Mouse (Mus musculus) hindbrain, embryonic 16.5 days (tissue): ENCODE data around the gene P2ry12. TPM values are rescaled to one million over a fixed set of nuclear protein-coding genes. Genes with fewer than 3 reads are reported as not detected.

Experiments used
- ATAC-seq: fragments of 200-750 bp; cut with Nextera tagmentation; 2 replicates; pipeline ENCODE4 v1.8.0; 2017; ENCODE audit warnings: moderate TSS enrichment, moderate library complexity
- H3K27ac ChIP-seq: fragments of 300-500 bp; sonication (generic); 2 replicates; pipeline ENCODE4 v1.5.1; 2014; ENCODE audit warnings: low read depth, mild to moderate bottlenecking, control low read depth, low read length, moderate library complexity
- H3K27me3 ChIP-seq: fragments of 300-500 bp; sonication (generic); replicated peaks from 2 replicates; pipeline ENCODE4 v1.6.1; 2014; ENCODE audit warnings: low read length; ENCODE audit not compliant: control insufficient read depth, insufficient read depth
- H3K36me3 ChIP-seq: fragments of 300-500 bp; sonication (generic); 2 replicates; pipeline ENCODE4 v1.6.1; 2014; ENCODE audit warnings: mild to moderate bottlenecking, low read length, moderate library complexity, mixed read lengths; ENCODE audit not compliant: control insufficient read depth, insufficient read depth
- H3K4me1 ChIP-seq: fragments of 300-500 bp; sonication (generic); 2 replicates; pipeline ENCODE4 v1.6.1; 2014; ENCODE audit warnings: low read depth, low read length; ENCODE audit not compliant: control insufficient read depth, insufficient read depth
- H3K4me2 ChIP-seq: fragments of 300-500 bp; sonication (generic); 2 replicates; pipeline ENCODE4 v1.6.1; 2014; ENCODE audit warnings: mild to moderate bottlenecking, low read length, control low read depth, moderate library complexity
- H3K4me3 ChIP-seq: fragments of 300-500 bp; sonication (generic); 2 replicates; pipeline ENCODE4 v1.5.1; 2014; ENCODE audit warnings: mild to moderate bottlenecking, low read length, control low read depth, moderate library complexity
- H3K9ac ChIP-seq: fragments of 300-500 bp; sonication (generic); 2 replicates; pipeline ENCODE4 v1.6.1; 2014; ENCODE audit warnings: low read depth, mild to moderate bottlenecking, control low read depth, low read length, moderate library complexity
- H3K9me3 ChIP-seq: fragments of 300-500 bp; sonication (generic); 2 replicates; pipeline ENCODE4 v1.6.1; 2014; ENCODE audit warnings: mild to moderate bottlenecking, low read length, moderate library complexity; ENCODE audit not compliant: control insufficient read depth
- WGBS: fragments of 180-500 bp; shearing (Covaris S2); extraction: QIAGEN DNeasy Blood & Tissue Kit; methylation state at CpG from one replicate; pipeline ENCODE4 v1.1.7; 2014; 5-methylcytosine and 5-hydroxymethylcytosine counted together
- polyA plus RNA-seq: library from polyadenylated mRNA; unstranded; fragments of >200 nt; fragmentation: Nextera tagmentation; extraction: Ambion mirVana; gene quantifications from 2 replicates; pipeline ENCODE4 v1.2.1, GENCODE M21; 2015

The P2ry12 gene
- polyA plus RNA-seq, 1 experiment from 2014 or later = 10.3 TPM

DNA sequence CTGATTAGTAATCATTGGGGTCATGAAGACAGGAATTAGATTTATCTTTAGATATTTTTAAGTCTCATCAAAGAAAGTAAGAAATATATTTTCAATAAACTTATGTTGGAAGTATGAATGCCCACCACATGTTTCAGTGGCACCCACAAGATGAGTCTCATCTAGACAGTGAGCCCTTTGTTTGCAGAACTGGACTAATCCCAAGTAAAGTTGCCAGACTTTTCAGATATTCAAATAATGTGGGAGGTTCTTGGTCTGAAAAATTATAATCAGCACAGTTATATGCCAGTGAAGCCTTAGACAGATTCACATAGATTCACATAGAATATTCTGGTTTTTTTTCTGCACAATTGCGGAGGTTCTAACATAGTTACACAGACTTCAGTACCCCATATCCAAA lies 12.2 kb downstream of the P2ry12 start:
- no peak overlapping the region for H3K27ac ChIP-seq
- WGBS = 100% methylated on average over 1 of the region's 1 CpGs
- ATAC-seq = no peak

DNA sequence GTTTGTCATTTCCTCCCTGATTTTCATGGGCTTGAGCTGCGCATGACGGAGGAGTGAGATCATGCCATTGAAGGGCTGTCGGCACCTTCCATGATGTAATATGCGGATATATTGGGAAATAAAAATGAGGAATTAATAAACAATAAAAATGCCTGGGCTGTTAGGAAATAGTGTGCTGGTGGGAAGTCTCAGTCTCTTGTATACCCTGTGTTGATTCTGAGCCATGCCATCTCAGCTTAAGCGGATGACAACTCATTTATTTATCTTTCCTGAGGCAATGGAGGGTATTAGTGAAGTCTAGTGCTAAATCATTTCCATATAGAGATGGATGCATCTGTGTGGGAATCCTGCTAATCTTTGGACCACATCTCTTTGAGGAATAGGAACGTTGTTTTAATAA lies 14.6 kb downstream of the P2ry12 start:
- WGBS = 89% methylated on average over 6 of the region's 6 CpGs
- Histone ChIP-seq H3K4me1 (no peaks in the 10 kb centered on the region), H3K4me3 (no peak overlapping the region), H3K9ac (no peak overlapping the region), H3K4me2 (no peak overlapping the region), H3K27me3 (no peaks in the 10 kb centered on the region), H3K9me3 (no peaks in the 10 kb centered on the region), H3K27ac (no peak overlapping the region), H3K36me3 (no peaks in the 10 kb centered on the region)
- ATAC-seq = no peak

More for the DNA sequence above, 12.2 kb downstream of the P2ry12 start:
- H3K9me3 ChIP-seq = no peaks in the 10 kb centered on the region
- no peak overlapping the region for H3K4me2 ChIP-seq
- H3K4me3 ChIP-seq = no peak overlapping the region
- H3K27me3 ChIP-seq = no peaks in the 10 kb centered on the region
- H3K9ac ChIP-seq = no peak overlapping the region
- no peaks in the 10 kb centered on the region for H3K36me3 ChIP-seq
- H3K4me1 ChIP-seq = no peaks in the 10 kb centered on the region

GRCm38 (mm10) chr3:59243384-59243783 lies 19.3 kb downstream of the P2ry12 start:
- no peak for ATAC-seq
- Histone ChIP-seq H3K4me1 (no peaks in the 10 kb centered on the region), H3K36me3 (no peaks in the 10 kb centered on the region), H3K9me3 (no peaks in the 10 kb centered on the region), H3K4me3 (no peak overlapping the region), H3K27ac (no peak overlapping the region), H3K27me3 (no peaks in the 10 kb centered on the region), H3K9ac (no peak overlapping the region), H3K4me2 (no peak overlapping the region)
- 81% methylated on average over 6 of the region's 6 CpGs for WGBS

GRCm38 (mm10) chr3:59234878-59235277 lies 27.8 kb downstream of the P2ry12 start:
- H3K27ac ChIP-seq = no peak overlapping the region
- H3K36me3 ChIP-seq = no peaks in the 10 kb centered on the region
- H3K27me3 ChIP-seq = no peaks in the 10 kb centered on the region
- H3K9me3 ChIP-seq = no peaks in the 10 kb centered on the region
- H3K4me2 ChIP-seq = no peak overlapping the region
- ATAC-seq = no peak
- H3K9ac ChIP-seq = no peak overlapping the region
- no peak overlapping the region for H3K4me3 ChIP-seq
- no peaks in the 10 kb centered on the region for H3K4me1 ChIP-seq
- WGBS = 65% methylated on average over 5 of the region's 5 CpGs

DNA sequence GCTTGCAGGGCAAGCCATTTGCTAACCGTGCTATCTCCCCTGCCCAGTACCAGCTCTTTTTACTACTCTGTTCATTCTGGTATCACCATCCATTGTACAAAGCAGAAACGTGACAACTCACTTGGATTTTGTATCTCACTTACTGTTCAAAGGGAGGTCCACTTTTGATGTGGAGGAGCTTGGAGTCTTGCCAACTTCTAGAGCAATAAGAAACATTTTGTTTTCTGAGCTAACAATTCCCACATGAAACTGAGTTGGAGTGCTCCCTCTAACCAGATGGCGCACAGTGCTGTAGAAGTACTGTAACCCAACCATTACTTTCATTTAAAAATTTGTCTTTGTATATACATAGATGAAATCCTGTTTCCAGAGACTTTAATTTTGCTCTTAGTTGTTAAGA lies 31.8 kb downstream of the P2ry12 start:
- no peak for ATAC-seq
- H3K27me3 ChIP-seq = no peaks in the 10 kb centered on the region
- 65% methylated on average over 3 of the region's 3 CpGs for WGBS
- no peak overlapping the region for H3K4me2 ChIP-seq
- H3K9me3 ChIP-seq = no peaks in the 10 kb centered on the region
- H3K4me3 ChIP-seq = no peak overlapping the region
- H3K4me1 ChIP-seq = no peaks in the 10 kb centered on the region
- H3K9ac ChIP-seq = no peak overlapping the region
- 0 out of 2 replicates have a peak, but pooled peaks cover 3% of the 10 kb centered on the region for H3K36me3 ChIP-seq
- no peak overlapping the region for H3K27ac ChIP-seq

GRCm38 (mm10) chr3:59228730-59229551 lies 33.7 kb downstream of the P2ry12 start:
- Histone ChIP-seq H3K9me3 (no peaks in the 10 kb centered on the region), H3K9ac (no peak overlapping the region), H3K36me3 (0 out of 2 replicates have a peak, but pooled peaks cover 3% of the 10 kb centered on the region), H3K4me3 (no peak overlapping the region), H3K27ac (no peak overlapping the region), H3K4me1 (no peaks in the 10 kb centered on the region), H3K27me3 (no peaks in the 10 kb centered on the region), H3K4me2 (no peak overlapping the region)
- ATAC-seq = no peak
- 53% methylated on average over 10 of the region's 10 CpGs for WGBS

DNA sequence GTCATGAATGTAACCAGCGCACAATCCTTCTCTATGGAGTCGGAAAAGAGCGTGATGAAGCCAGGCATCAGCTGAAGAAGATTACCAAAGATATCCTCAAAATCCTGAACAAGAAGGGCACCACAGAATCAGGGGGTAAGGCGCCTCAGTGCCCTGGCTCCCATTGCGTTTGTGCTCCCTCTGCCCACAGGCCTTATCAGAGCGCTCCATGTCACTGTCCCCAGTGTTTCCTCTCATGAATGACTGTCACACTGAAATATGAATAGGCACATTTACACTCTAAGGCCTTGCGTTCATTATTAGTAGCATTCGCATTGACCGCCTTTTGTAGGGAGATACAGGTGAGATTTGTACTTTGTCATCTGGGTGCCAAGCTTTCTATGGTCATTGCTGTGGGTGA lies 35.0 kb downstream of the P2ry12 start:
- 0 out of 2 replicates have a peak, but pooled peaks cover 3% of the 10 kb centered on the region for H3K36me3 ChIP-seq
- 95% methylated on average over 9 of the region's 9 CpGs for WGBS
- no peak for ATAC-seq

DNA sequence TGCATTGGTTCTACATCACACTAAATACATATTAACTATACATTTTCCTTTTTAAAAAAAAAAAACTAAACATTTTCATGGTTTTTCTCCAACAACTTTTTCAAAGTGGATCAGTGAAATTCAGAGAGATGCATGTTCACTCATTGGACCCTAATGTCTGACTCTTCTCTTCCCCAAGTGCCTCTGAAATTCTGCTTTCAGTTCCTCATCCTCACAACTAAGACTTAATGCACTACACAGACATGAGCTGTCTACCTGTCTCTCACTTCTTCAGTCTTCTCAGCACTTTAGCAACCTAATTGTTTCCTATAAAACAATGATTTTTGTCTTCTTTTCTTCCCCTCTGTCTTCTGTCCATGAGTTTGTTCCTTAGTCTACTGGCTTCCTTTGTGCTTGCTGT lies 37.3 kb downstream of the P2ry12 start:
- no peak overlapping the region for H3K4me2 ChIP-seq
- H3K9me3 ChIP-seq = no peaks in the 10 kb centered on the region
- no peaks in the 10 kb centered on the region for H3K4me1 ChIP-seq
- no peak overlapping the region for H3K9ac ChIP-seq
- no peaks in the 10 kb centered on the region for H3K27me3 ChIP-seq
- 0 out of 2 replicates have a peak, but pooled peaks cover 3% of the 10 kb centered on the region for H3K36me3 ChIP-seq
- no peak overlapping the region for H3K27ac ChIP-seq
- H3K4me3 ChIP-seq = no peak overlapping the region
- no peak for ATAC-seq

More for the DNA sequence above, 35.0 kb downstream of the P2ry12 start:
- Histone ChIP-seq H3K4me3 (no peak overlapping the region), H3K27ac (no peak overlapping the region), H3K9ac (no peak overlapping the region), H3K27me3 (no peaks in the 10 kb centered on the region), H3K4me2 (no peak overlapping the region), H3K9me3 (no peaks in the 10 kb centered on the region), H3K4me1 (no peaks in the 10 kb centered on the region)

DNA sequence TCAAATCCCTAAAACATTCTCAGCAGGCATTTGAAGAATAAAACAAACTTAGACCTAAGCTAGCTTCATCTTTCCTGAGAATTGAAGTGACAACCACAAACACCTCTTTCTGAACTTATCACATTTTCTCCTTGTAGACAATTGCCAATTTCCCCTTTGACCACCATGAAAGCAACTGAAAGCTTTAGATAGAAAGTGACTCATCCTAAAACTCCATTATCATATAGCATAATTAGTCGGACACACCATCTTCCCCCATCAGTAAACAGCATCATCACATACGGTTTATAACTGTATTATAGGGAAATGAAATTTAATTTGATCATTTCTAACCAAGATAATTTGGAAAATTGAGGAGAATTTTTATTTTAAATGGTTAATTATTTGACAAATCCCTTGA lies 40.4 kb downstream of the P2ry12 start:
- 92% methylated on average over 2 of the region's 2 CpGs for whole genome bisulfite sequencing
- no peaks in the 10 kb centered on the region for H3K9me3 ChIP-seq
- H3K9ac ChIP-seq = no peak overlapping the region
- ATAC-seq = no peak
- no peak overlapping the region for H3K4me2 ChIP-seq
- no peak overlapping the region for H3K27ac ChIP-seq
- H3K27me3 ChIP-seq = no peaks in the 10 kb centered on the region
- no peaks in the 10 kb centered on the region for H3K36me3 ChIP-seq
- H3K4me3 ChIP-seq = no peak overlapping the region
- no peaks in the 10 kb centered on the region for H3K4me1 ChIP-seq
